Mouse (Mus musculus) forebrain, embryonic 14.5 days (tissue): ENCODE results near the gene Rexo5. TPM values are rescaled to one million over a fixed set of nuclear protein-coding genes. Genes with fewer than 3 reads are reported as not detected.

ENCODE experiments used
- polyA plus RNA-seq: library from polyadenylated mRNA; unstranded; fragments of >200 nt; fragmentation: Nextera tagmentation; extraction: Ambion mirVana; gene quantifications from 2 replicates; pipeline ENCODE4 v1.2.1, GENCODE M21; 2014

The Rexo5 gene
- polyA plus RNA-seq, 1 experiment from 2014 or later, result 13.7 TPM

Other genes with a start within 250 kb of the Rexo5 start
- not detected in 2 replicates for gene Acsm2, start 239.7 kb upstream of the Rexo5 start, polyA plus RNA-seq
- gene Acsm1, start 187.0 kb upstream of the Rexo5 start, polyA plus RNA-seq, result not detected in 2 replicates
- gene Acsm4, start 104.0 kb upstream of the Rexo5 start, polyA plus RNA-seq, result not detected in 2 replicates
- 92.9 and 102 TPM in 2 replicates for gene Thumpd1, start 73.2 kb upstream of the Rexo5 start, polyA plus RNA-seq
- gene Acsm3, start 33.1 kb upstream of the Rexo5 start, polyA plus RNA-seq, result 0.30 TPM in 1 of 2 replicates, not detected in the other
- 27.0 and 31.2 TPM in 2 replicates for gene Eri2, start 52 bp downstream of the Rexo5 start, polyA plus RNA-seq
- gene Lyrm1, start 101.9 kb downstream of the Rexo5 start, polyA plus RNA-seq, result 17.2 and 18.5 TPM in 2 replicates
- 9.2 and 10.3 TPM in 2 replicates for gene Dcun1d3, start 102.3 kb downstream of the Rexo5 start, polyA plus RNA-seq